Mouse (Mus musculus) liver, embryonic 13.5 days (tissue): ENCODE measurements around the gene Acot7. TPM values are rescaled to one million over a fixed set of nuclear protein-coding genes. Genes with fewer than 3 reads are reported as not detected.
A peak's percentile ranks its signal among the peaks of the same experiment; 100 is the strongest.

Experiments used
- ATAC-seq: fragments of 200-750 bp; cut with Nextera tagmentation; 2 replicates; pipeline ENCODE4 v1.8.0; 2017; ENCODE audit warnings: low read depth, mild to moderate bottlenecking, moderate number of reproducible peaks, moderate library complexity
- DNase-seq: peaks from one replicate; pipeline ENCODE4 v3.0.0; 2022
- H3K27ac ChIP-seq: fragments of 300-500 bp; sonication (generic); 2 replicates; pipeline ENCODE4 v1.5.1; 2015; ENCODE audit warnings: moderate library complexity, mild to moderate bottlenecking, inconsistent platforms
- H3K27me3 ChIP-seq: fragments of 300-500 bp; sonication (generic); 2 replicates; pipeline ENCODE4 v1.6.1; 2015; ENCODE audit warnings: mild to moderate bottlenecking, inconsistent platforms
- H3K36me3 ChIP-seq: fragments of 300-500 bp; sonication (generic); 2 replicates; pipeline ENCODE4 v1.6.1; 2015; ENCODE audit warnings: mild to moderate bottlenecking, inconsistent platforms
- H3K4me1 ChIP-seq: fragments of 300-500 bp; sonication (generic); replicated peaks from 2 replicates; pipeline ENCODE4 v1.6.1; 2015; ENCODE audit warnings: inconsistent platforms
- H3K4me2 ChIP-seq: fragments of 300-500 bp; sonication (generic); 2 replicates; pipeline ENCODE4 v1.6.1; 2015; ENCODE audit warnings: inconsistent platforms, mild to moderate bottlenecking, moderate library complexity
- H3K4me3 ChIP-seq: fragments of 300-500 bp; sonication (generic); replicated peaks from 2 replicates; pipeline ENCODE4 v1.5.1; 2015; ENCODE audit warnings: mild to moderate bottlenecking, inconsistent platforms
- H3K9ac ChIP-seq: fragments of 300-500 bp; sonication (generic); 2 replicates; pipeline ENCODE4 v1.6.1; 2015; ENCODE audit warnings: mild to moderate bottlenecking, inconsistent platforms
- H3K9me3 ChIP-seq: fragments of 300-500 bp; sonication (generic); replicated peaks from 2 replicates; pipeline ENCODE4 v1.6.1; 2016; ENCODE audit warnings: inconsistent platforms
- WGBS: fragments of 180-500 bp; shearing (Covaris S2); methylation state at CpG from one replicate; pipeline ENCODE4 v1.1.7; 2015; ENCODE audit not compliant: insufficient replicate concordance; 5-methylcytosine and 5-hydroxymethylcytosine counted together
- polyA plus RNA-seq: library from polyadenylated mRNA; unstranded; fragments of >200 nt; fragmentation: Nextera tagmentation; extraction: Ambion mirVana; gene quantifications from 2 replicates; pipeline ENCODE4 v1.2.1, GENCODE M21; 2015

The Acot7 gene
- polyA plus RNA-seq, 1 experiment from 2014 or later = 24.8 TPM

- peak overlapping the region; percentile 23 for H3K4me3 ChIP-seq
- no peaks in the 10 kb centered on the region for H3K9me3 ChIP-seq
- no peak for DNase-seq
- peak overlapping the region; percentile 44 for H3K4me2 ChIP-seq
- H3K27ac ChIP-seq = peak overlapping the region; percentile 79
- no peaks in the 10 kb centered on the region for H3K27me3 ChIP-seq
- 5% methylated on average over 19 of the region's 19 CpGs for WGBS
- ATAC-seq = peak; percentile 35
- H3K36me3 ChIP-seq = no peaks in the 10 kb centered on the region
- peaks cover 54% of the 10 kb centered on the region for H3K4me1 ChIP-seq
- H3K9ac ChIP-seq = peak overlapping the region; percentile 42
These were observed 7.7 kb downstream of the Acot7 start for GRCm38 (mm10) chr4:152185510-152186204.

GRCm38 (mm10) chr4:152186205-152187082, 8.5 kb downstream of the Acot7 start:
- Histone ChIP-seq H3K4me3 (peak overlapping the region; percentile 23), H3K27ac (peak overlapping the region; percentile 79), H3K4me1 (peaks cover 58% of the 10 kb centered on the region), H3K4me2 (peak overlapping the region; percentile 44), H3K9ac (peak overlapping the region; percentile 42), H3K36me3 (no peaks in the 10 kb centered on the region), H3K9me3 (no peaks in the 10 kb centered on the region), H3K27me3 (no peaks in the 10 kb centered on the region)
- DNase-seq (no peak), ATAC-seq (no peak)
- WGBS = 22% methylated on average over 14 of the region's 14 CpGs

GRCm38 (mm10) chr4:152187142-152187541, 9.2 kb downstream of the Acot7 start:
- WGBS = 67% methylated on average over 9 of the region's 9 CpGs
- peak overlapping the region; percentile 19; the same call in 1 of the 2 replicates for H3K4me2 ChIP-seq

GRCm38 (mm10) chr4:152188651-152189050, 10.7 kb downstream of the Acot7 start:
- no peak for ATAC-seq
- Histone ChIP-seq H3K4me1 (peaks cover 67% of the 10 kb centered on the region), H3K27ac (no peak overlapping the region), H3K4me3 (no peak overlapping the region), H3K27me3 (no peaks in the 10 kb centered on the region), H3K4me2 (no peak overlapping the region), H3K9me3 (no peaks in the 10 kb centered on the region), H3K9ac (no peak overlapping the region), H3K36me3 (no peaks in the 10 kb centered on the region)
- WGBS = 72% methylated on average over 2 of the region's 2 CpGs
- no peak for DNase-seq

More at GRCm38 (mm10) chr4:152187142-152187541, 9.2 kb downstream of the Acot7 start:
- Histone ChIP-seq H3K36me3 (no peaks in the 10 kb centered on the region), H3K9ac (no peak overlapping the region), H3K4me3 (no peak overlapping the region), H3K9me3 (no peaks in the 10 kb centered on the region), H3K27ac (0 out of 2 replicates have a peak overlapping the region, but pooled peaks have one; percentile 23), H3K27me3 (no peaks in the 10 kb centered on the region), H3K4me1 (peaks cover 59% of the 10 kb centered on the region)
- DNase-seq (no peak), ATAC-seq (no peak)

GRCm38 (mm10) chr4:152189071-152189470, 11.1 kb downstream of the Acot7 start:
- H3K4me1 ChIP-seq = peaks cover 69% of the 10 kb centered on the region
- WGBS = 62% methylated on average over 6 of the region's 6 CpGs
- ATAC-seq = no peak

GRCm38 (mm10) chr4:152189691-152190090, 11.8 kb downstream of the Acot7 start:
- Histone ChIP-seq H3K4me2 (no peak overlapping the region), H3K27me3 (no peaks in the 10 kb centered on the region), H3K36me3 (no peaks in the 10 kb centered on the region), H3K9me3 (no peaks in the 10 kb centered on the region), H3K9ac (peak overlapping the region; percentile 10; the same call in 1 of the 2 replicates), H3K27ac (peak overlapping the region; percentile 19; the same call in 1 of the 2 replicates), H3K4me3 (no peak overlapping the region), H3K4me1 (peaks cover 71% of the 10 kb centered on the region)
- no peak for ATAC-seq
- no peak for DNase-seq
- WGBS = 61% methylated on average over 4 of the region's 4 CpGs

More at GRCm38 (mm10) chr4:152189071-152189470, 11.1 kb downstream of the Acot7 start:
- no peaks in the 10 kb centered on the region for H3K27me3 ChIP-seq
- no peak overlapping the region for H3K9ac ChIP-seq
- H3K4me2 ChIP-seq = no peak overlapping the region
- no peaks in the 10 kb centered on the region for H3K36me3 ChIP-seq
- H3K4me3 ChIP-seq = no peak overlapping the region
- no peak overlapping the region for H3K27ac ChIP-seq
- no peak for DNase-seq
- no peaks in the 10 kb centered on the region for H3K9me3 ChIP-seq

- Histone ChIP-seq H3K27ac (peak overlapping the region; percentile 32), H3K4me1 (peaks cover 71% of the 10 kb centered on the region), H3K4me2 (peak overlapping the region; percentile 15), H3K27me3 (no peaks in the 10 kb centered on the region), H3K4me3 (no peak overlapping the region), H3K9me3 (no peaks in the 10 kb centered on the region), H3K36me3 (no peaks in the 10 kb centered on the region), H3K9ac (peak overlapping the region; percentile 10; the same call in 1 of the 2 replicates)
- DNase-seq (no peak), ATAC-seq (peak; percentile 35)
- WGBS = 26% methylated on average over 11 of the region's 11 CpGs
These were observed 12.2 kb downstream of the Acot7 start for GRCm38 (mm10) chr4:152190096-152190653.

- peaks cover 71% of the 10 kb centered on the region for H3K4me1 ChIP-seq
- H3K9me3 ChIP-seq = no peaks in the 10 kb centered on the region
- H3K4me3 ChIP-seq = no peak overlapping the region
- H3K36me3 ChIP-seq = no peaks in the 10 kb centered on the region
- peak overlapping the region; percentile 32 for H3K27ac ChIP-seq
- DNase-seq = no peak
- no peak for ATAC-seq
- H3K4me2 ChIP-seq = peak overlapping the region; percentile 15; the same call in 1 of the 2 replicates
- 25% methylated on average over 5 of the region's 5 CpGs for WGBS
- H3K27me3 ChIP-seq = no peaks in the 10 kb centered on the region
- 0 out of 2 replicates have a peak overlapping the region, but pooled peaks have one; percentile 3 for H3K9ac ChIP-seq
These were observed 12.8 kb downstream of the Acot7 start for GRCm38 (mm10) chr4:152190701-152191100.

GRCm38 (mm10) chr4:152192569-152192968, 14.6 kb downstream of the Acot7 start:
- Histone ChIP-seq H3K9ac (no peak overlapping the region), H3K9me3 (no peaks in the 10 kb centered on the region), H3K27ac (no peak overlapping the region), H3K4me3 (no peak overlapping the region), H3K4me1 (peaks cover 69% of the 10 kb centered on the region), H3K36me3 (no peaks in the 10 kb centered on the region), H3K27me3 (no peaks in the 10 kb centered on the region), H3K4me2 (no peak overlapping the region)
- ATAC-seq = no peak
- DNase-seq = no peak
- 76% methylated on average over 4 of the region's 4 CpGs for WGBS

GRCm38 (mm10) chr4:152194476-152195175, 16.7 kb downstream of the Acot7 start:
- Histone ChIP-seq H3K36me3 (no peaks in the 10 kb centered on the region), H3K27ac (peak overlapping the region; percentile 43), H3K9ac (no peak overlapping the region), H3K4me2 (no peak overlapping the region), H3K9me3 (no peaks in the 10 kb centered on the region), H3K27me3 (no peaks in the 10 kb centered on the region), H3K4me3 (no peak overlapping the region), H3K4me1 (peaks cover 71% of the 10 kb centered on the region)
- DNase-seq (no peak), ATAC-seq (no peak)
- 51% methylated on average over 3 of the region's 3 CpGs for WGBS
